Mouse (Mus musculus): ENCODE data around the gene Dnaaf2. TPM values are rescaled to one million over a fixed set of nuclear protein-coding genes. Genes with fewer than 3 reads are reported as not detected.

Gene Dnaaf2
- 1 to 10 TPM; 2.5 to 2.8 TPM for polyA plus RNA-seq (2017; shearing (Covaris generic))

GRCm38 (mm10) chr12:69198164-69198535 lies at the start of gene Dnaaf2:
TSS of gene Dnaaf2 (minus strand) at chr12:69198429.
- ATAC-seq: peak; percentile 5

GRCm38 (mm10) chr12:69241771-69242431 lies 43.7 kb upstream of the Dnaaf2 start:
- ATAC-seq: peak; percentile 76

GRCm38 (mm10) chr12:69241405-69241770 lies 43.2 kb upstream of the Dnaaf2 start:
- peak; percentile 12 for ATAC-seq

- ATAC-seq: no peak
Observed at GRCm38 (mm10) chr12:69240876-69241275, 42.6 kb upstream of the Dnaaf2 start, which contains the start of gene Klhdc1. TSS of gene Klhdc1 (plus strand) at chr12:69241176.

- ATAC-seq: no peak
Observed at GRCm38 (mm10) chr12:69238284-69238683, 40.1 kb upstream of the Dnaaf2 start.

GRCm38 (mm10) chr12:69235782-69236181 lies 37.6 kb upstream of the Dnaaf2 start:
- ATAC-seq: no peak

- ATAC-seq: peak; percentile 34
Observed at GRCm38 (mm10) chr12:69229251-69229650, 31.0 kb upstream of the Dnaaf2 start.

- peak; percentile 89 for ATAC-seq
Observed at GRCm38 (mm10) chr12:69227776-69228466, 29.7 kb upstream of the Dnaaf2 start, which contains the start of gene Pole2. TSS of gene Pole2 (minus strand) at chr12:69228195.

- no peak for ATAC-seq
Observed at GRCm38 (mm10) chr12:69220613-69221277, 22.5 kb upstream of the Dnaaf2 start.

GRCm38 (mm10) chr12:69216587-69216986 lies 18.4 kb upstream of the Dnaaf2 start:
- no peak for ATAC-seq

- ATAC-seq: no peak
Observed at GRCm38 (mm10) chr12:69215000-69215785, 17.0 kb upstream of the Dnaaf2 start.

- ATAC-seq: no peak
Observed at GRCm38 (mm10) chr12:69214393-69214792, 16.2 kb upstream of the Dnaaf2 start.

GRCm38 (mm10) chr12:69213186-69213777 lies 15.1 kb upstream of the Dnaaf2 start:
- no peak for ATAC-seq

GRCm38 (mm10) chr12:69211057-69211456 lies 12.8 kb upstream of the Dnaaf2 start:
- no peak for ATAC-seq

GRCm38 (mm10) chr12:69210056-69210979 lies 12.1 kb upstream of the Dnaaf2 start:
- no peak for ATAC-seq

GRCm38 (mm10) chr12:69208520-69208919 lies 10.3 kb upstream of the Dnaaf2 start:
- no peak for ATAC-seq

GRCm38 (mm10) chr12:69207926-69208325 lies 9.7 kb upstream of the Dnaaf2 start:
- no peak for ATAC-seq

GRCm38 (mm10) chr12:69207396-69207795 lies 9.2 kb upstream of the Dnaaf2 start:
- no peak for ATAC-seq

GRCm38 (mm10) chr12:69204052-69204833 lies 6.0 kb upstream of the Dnaaf2 start, which contains the start of gene Gm49384:
TSS of gene Gm49384 (minus strand) at chr12:69204267.
- ATAC-seq: peak; percentile 32

- no peak for ATAC-seq
Observed at GRCm38 (mm10) chr12:69198985-69199384, 756 bp upstream of the Dnaaf2 start.

All from CD4-positive, CD25-positive, alpha-beta regulatory T cell, adult 4 months (primary cell).